Mouse (Mus musculus) midbrain, embryonic 16.5 days (tissue): ENCODE results near the gene Pdx1. TPM values are rescaled to one million over a fixed set of nuclear protein-coding genes. Genes with fewer than 3 reads are reported as not detected.

Source experiments
- ATAC-seq: fragments of 200-750 bp; cut with Nextera tagmentation; 2 replicates; pipeline ENCODE4 v1.8.0; 2017; ENCODE audit warnings: moderate TSS enrichment
- H3K27ac ChIP-seq: fragments of 300-500 bp; sonication (generic); 2 replicates; pipeline ENCODE4 v1.5.1; 2014; ENCODE audit warnings: mild to moderate bottlenecking, low read length, mixed read lengths
- H3K27me3 ChIP-seq: fragments of 300-500 bp; sonication (generic); 2 replicates; pipeline ENCODE4 v1.6.1; 2014; ENCODE audit warnings: low read depth, low read length, mixed read lengths; ENCODE audit not compliant: control insufficient read depth, insufficient read depth
- H3K36me3 ChIP-seq: fragments of 300-500 bp; sonication (generic); 2 replicates; pipeline ENCODE4 v1.6.1; 2014; ENCODE audit warnings: mild to moderate bottlenecking, low read length, moderate library complexity, mixed read lengths; ENCODE audit not compliant: control insufficient read depth, insufficient read depth
- H3K4me1 ChIP-seq: fragments of 300-500 bp; sonication (generic); 2 replicates; pipeline ENCODE4 v1.6.1; 2014; ENCODE audit warnings: mild to moderate bottlenecking, low read length, mixed read lengths; ENCODE audit not compliant: control insufficient read depth, insufficient read depth
- H3K4me2 ChIP-seq: fragments of 300-500 bp; sonication (generic); 2 replicates; pipeline ENCODE4 v1.6.1; 2014; ENCODE audit warnings: mild to moderate bottlenecking, low read length, mixed read lengths
- H3K4me3 ChIP-seq: fragments of 300-500 bp; sonication (generic); 2 replicates; pipeline ENCODE4 v1.5.1; 2014; ENCODE audit warnings: low read depth, mild to moderate bottlenecking, low read length, moderate library complexity, mixed read lengths
- H3K9ac ChIP-seq: fragments of 300-500 bp; sonication (generic); 2 replicates; pipeline ENCODE4 v1.6.1; 2014; ENCODE audit warnings: low read depth, low read length, mixed read lengths
- H3K9me3 ChIP-seq: fragments of 300-500 bp; sonication (generic); replicated peaks from 2 replicates; pipeline ENCODE4 v1.6.1; 2014; ENCODE audit warnings: mild to moderate bottlenecking, low read length, mixed read lengths; ENCODE audit not compliant: control insufficient read depth, poor library complexity, severe bottlenecking
- WGBS: fragments of 180-500 bp; shearing (Covaris S2); extraction: QIAGEN DNeasy Blood & Tissue Kit; methylation state at CpG from one replicate; pipeline ENCODE4 v1.1.7; 2014; 5-methylcytosine and 5-hydroxymethylcytosine counted together
- polyA plus RNA-seq: library from polyadenylated mRNA; unstranded; fragments of >200 nt; fragmentation: Nextera tagmentation; extraction: Ambion mirVana; gene quantifications from 2 replicates; pipeline ENCODE4 v1.2.1, GENCODE M21; 2015

Gene Pdx1
- polyA plus RNA-seq, 1 experiment from 2014 or later = not detected

DNA sequence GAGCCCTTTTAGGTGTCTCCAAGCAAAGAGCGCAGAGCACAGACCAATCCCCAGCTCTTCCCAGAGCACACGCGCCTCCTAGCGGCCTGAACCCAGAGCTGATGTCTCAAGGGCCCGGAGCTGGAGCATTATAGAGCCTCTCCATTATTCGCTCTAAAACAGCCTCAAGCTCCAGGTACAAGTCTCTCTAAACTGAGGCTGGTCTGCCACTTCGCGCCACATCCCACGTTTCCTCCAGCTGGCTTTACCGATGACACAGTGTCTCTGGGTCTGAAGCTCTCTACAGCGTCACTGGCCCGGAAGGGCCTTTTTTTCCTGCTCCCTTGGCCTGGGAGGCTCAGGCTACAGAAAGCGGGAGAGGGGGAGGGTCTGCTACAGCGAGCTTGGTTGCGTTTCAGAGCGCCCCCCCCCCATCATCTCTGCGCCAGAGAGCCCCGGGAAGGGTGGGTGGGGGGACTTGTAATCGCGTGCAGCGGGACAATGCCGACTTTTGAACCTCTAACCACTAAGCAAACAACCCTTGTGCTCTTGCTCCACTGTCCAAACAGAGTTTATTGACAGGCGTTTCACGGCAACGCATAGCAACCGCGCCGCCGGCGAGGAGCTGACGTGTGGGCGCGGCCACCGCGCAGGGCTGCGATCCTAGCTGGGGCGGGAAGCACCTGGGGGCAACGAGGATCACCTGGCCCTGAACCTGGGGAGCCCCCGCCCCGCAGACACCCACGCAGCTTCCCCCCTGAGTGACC lies 29.7 kb downstream of the Pdx1 start:
- Histone ChIP-seq H3K9ac (no peak overlapping the region), H3K4me2 (peak overlapping the region; percentile 34), H3K27ac (no peak overlapping the region), H3K4me3 (peak overlapping the region; percentile 6; the same call in 1 of the 2 replicates), H3K4me1 (peaks cover 4% of the 10 kb centered on the region; the same call in 1 of the 2 replicates), H3K36me3 (no peaks in the 10 kb centered on the region), H3K27me3 (peaks cover 85% of the 10 kb centered on the region), H3K9me3 (no peaks in the 10 kb centered on the region)
- ATAC-seq = no peak
- WGBS = under 1% methylated on average over 41 of the region's 41 CpGs

GRCm38 (mm10) chr5:147300001-147300363 lies 30.2 kb downstream of the Pdx1 start:
- no peak overlapping the region for H3K9ac ChIP-seq
- H3K27ac ChIP-seq = no peak overlapping the region
- H3K4me3 ChIP-seq = no peak overlapping the region
- no peaks in the 10 kb centered on the region for H3K36me3 ChIP-seq
- no peaks in the 10 kb centered on the region for H3K9me3 ChIP-seq
- WGBS = 2% methylated on average over 4 of the region's 4 CpGs
- peaks cover 85% of the 10 kb centered on the region for H3K27me3 ChIP-seq
- ATAC-seq = no peak
- H3K4me1 ChIP-seq = peaks cover 6% of the 10 kb centered on the region; the same call in 1 of the 2 replicates
- no peak overlapping the region; the same call in 1 of the 2 replicates for H3K4me2 ChIP-seq

- H3K27me3 ChIP-seq = peaks cover 87% of the 10 kb centered on the region
- ATAC-seq = no peak
- H3K4me3 ChIP-seq = no peak overlapping the region
- no peaks in the 10 kb centered on the region for H3K36me3 ChIP-seq
- WGBS = under 1% methylated on average over 21 of the region's 21 CpGs
- no peaks in the 10 kb centered on the region for H3K9me3 ChIP-seq
- peaks cover 6% of the 10 kb centered on the region; the same call in 1 of the 2 replicates for H3K4me1 ChIP-seq
- H3K9ac ChIP-seq = no peak overlapping the region
- no peak overlapping the region for H3K4me2 ChIP-seq
- no peak overlapping the region for H3K27ac ChIP-seq
Observed at GRCm38 (mm10) chr5:147300917-147301780, 31.4 kb downstream of the Pdx1 start.

- ATAC-seq = no peak
- Histone ChIP-seq H3K4me1 (peaks cover 8% of the 10 kb centered on the region; the same call in 1 of the 2 replicates), H3K4me2 (no peak overlapping the region), H3K36me3 (no peaks in the 10 kb centered on the region), H3K9ac (no peak overlapping the region), H3K27ac (no peak overlapping the region), H3K4me3 (no peak overlapping the region), H3K9me3 (no peaks in the 10 kb centered on the region), H3K27me3 (peaks cover 89% of the 10 kb centered on the region)
- WGBS = 1% methylated on average over 10 of the region's 10 CpGs
Observed at GRCm38 (mm10) chr5:147301781-147302070, 32.0 kb downstream of the Pdx1 start.

DNA sequence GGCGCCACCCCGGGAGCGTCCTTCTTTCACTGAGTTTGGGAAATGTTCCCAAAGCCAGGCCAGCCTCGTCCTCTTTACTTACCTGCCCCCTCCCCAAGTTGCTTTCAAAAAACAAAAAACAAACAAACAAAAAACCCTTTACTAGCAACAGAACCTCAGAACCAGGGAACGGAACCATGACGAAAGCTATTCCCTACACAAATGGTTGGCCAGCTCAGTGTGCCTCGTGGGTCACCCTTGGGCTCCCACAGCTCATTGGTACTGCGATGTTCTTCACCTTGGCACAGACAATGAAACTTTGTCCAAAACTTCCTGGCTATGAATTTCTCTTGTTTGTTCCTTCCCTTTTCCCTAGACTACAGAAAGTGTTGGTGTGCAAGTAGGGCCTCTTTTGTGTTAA lies 32.4 kb downstream of the Pdx1 start:
- no peak overlapping the region for H3K4me2 ChIP-seq
- 4% methylated on average over 8 of the region's 8 CpGs for WGBS
- no peak overlapping the region for H3K4me3 ChIP-seq
- no peak for ATAC-seq
- peaks cover 89% of the 10 kb centered on the region for H3K27me3 ChIP-seq
- H3K27ac ChIP-seq = no peak overlapping the region
- H3K4me1 ChIP-seq = peaks cover 10% of the 10 kb centered on the region; the same call in 1 of the 2 replicates
- H3K36me3 ChIP-seq = no peaks in the 10 kb centered on the region
- no peak overlapping the region for H3K9ac ChIP-seq
- no peaks in the 10 kb centered on the region for H3K9me3 ChIP-seq

DNA sequence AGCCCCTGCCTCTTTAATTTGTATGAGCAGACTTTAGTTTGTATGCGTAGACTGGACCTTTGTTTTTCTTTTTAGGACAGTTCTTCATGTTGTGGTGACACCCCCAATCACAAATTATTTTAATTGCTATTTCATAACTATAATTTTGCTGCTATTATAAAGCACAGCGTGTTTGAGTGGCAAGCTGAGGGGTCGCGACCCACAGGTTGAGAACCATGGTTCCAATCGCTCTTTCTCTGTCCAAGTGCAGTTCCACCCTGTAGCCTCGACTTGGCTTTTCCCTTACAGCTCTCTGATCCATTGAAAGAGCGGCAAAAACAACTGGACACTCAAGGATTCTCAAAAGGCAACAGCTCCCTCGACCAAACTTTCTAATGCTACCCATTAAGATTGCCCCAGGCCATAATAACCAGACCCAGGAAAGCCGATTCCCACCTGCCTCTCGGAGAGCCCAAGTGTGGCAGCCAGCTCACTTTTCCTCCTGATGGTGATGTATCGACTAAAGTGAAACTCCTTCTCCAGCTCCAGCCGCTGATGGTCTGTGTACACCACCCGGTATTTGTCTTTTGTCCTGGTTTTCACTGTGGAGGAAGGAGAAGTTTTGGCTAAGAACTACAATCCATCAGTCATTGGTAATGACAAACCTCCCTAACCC lies 33.1 kb downstream of the Pdx1 start:
- H3K9ac ChIP-seq = no peak overlapping the region
- H3K36me3 ChIP-seq = no peaks in the 10 kb centered on the region
- no peaks in the 10 kb centered on the region for H3K9me3 ChIP-seq
- peaks cover 10% of the 10 kb centered on the region; the same call in 1 of the 2 replicates for H3K4me1 ChIP-seq
- 3% methylated on average over 13 of the region's 13 CpGs for WGBS
- H3K4me2 ChIP-seq = no peak overlapping the region
- ATAC-seq = no peak
- H3K4me3 ChIP-seq = no peak overlapping the region
- peaks cover 89% of the 10 kb centered on the region for H3K27me3 ChIP-seq
- H3K27ac ChIP-seq = no peak overlapping the region

DNA sequence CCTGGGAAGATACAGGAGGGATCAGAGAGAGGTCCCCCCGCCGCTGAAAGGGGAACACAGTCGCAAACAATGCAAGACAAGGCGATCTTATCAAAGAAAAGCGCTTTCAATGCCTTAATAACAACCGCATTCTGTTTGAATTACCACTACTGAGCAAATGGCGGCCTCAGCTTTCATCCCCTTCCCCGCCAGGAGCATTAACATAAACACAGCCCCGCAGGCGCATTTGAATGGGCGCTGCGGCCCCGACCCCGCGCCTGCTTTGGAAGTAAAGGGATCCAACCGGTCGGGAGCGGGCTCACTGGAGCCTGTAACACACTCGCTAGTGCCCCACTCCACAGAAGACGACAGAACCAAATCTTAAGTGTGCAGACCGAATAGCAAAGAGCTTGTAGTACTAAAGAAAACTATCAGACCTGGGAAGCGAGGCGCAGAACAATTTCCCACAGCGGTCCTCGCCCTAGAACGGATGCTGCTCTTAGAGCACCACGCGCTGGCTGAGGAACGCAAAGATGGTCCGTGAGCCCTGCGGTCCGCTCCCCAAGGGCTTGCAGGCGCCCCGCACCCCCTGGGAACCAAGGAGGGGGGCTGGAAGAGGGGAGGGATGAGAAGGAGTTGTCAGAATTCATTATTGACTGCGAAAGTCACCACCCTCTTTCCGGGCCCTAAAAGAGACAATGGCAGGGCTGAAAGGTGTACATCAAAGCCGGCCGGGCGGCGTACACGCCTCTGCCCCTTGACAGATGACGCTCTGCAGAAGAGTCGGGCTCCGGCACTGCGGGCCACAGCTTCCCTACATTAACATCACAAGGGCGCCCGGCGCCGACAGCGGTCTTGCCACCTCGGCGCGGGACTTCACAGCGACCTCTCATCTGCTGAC lies 34.8 kb downstream of the Pdx1 start:
- H3K9me3 ChIP-seq = no peaks in the 10 kb centered on the region
- no peaks in the 10 kb centered on the region for H3K36me3 ChIP-seq
- ATAC-seq = no peak
- no peak overlapping the region for H3K4me3 ChIP-seq
- H3K9ac ChIP-seq = no peak overlapping the region
- under 1% methylated on average over 54 of the region's 54 CpGs for WGBS
- H3K27ac ChIP-seq = no peak overlapping the region
- H3K4me1 ChIP-seq = peaks cover 7% of the 10 kb centered on the region; the same call in 1 of the 2 replicates
- no peak overlapping the region for H3K4me2 ChIP-seq
- H3K27me3 ChIP-seq = peaks cover 89% of the 10 kb centered on the region

DNA sequence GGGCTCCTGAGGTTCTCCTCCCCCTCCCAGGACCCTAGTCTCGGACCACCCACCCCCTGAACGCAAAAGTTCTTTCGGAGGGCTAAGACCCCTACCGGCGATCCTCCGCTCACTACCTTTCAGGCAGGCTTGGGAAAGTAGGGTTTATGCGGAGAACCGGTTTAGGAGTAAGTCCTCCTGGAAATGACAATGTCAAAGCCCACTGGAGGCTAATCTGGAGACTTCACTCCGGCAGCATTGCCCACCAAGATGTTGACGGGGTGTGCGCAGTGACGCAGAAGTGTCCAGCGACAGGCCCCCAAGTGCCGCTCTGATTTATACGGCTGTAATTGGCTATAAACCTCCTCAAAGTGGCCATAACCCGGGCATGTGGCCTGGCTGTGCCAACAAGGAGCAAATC lies 35.4 kb downstream of the Pdx1 start:
- H3K27me3 ChIP-seq = peaks cover 89% of the 10 kb centered on the region
- H3K4me2 ChIP-seq = no peak overlapping the region
- no peak for ATAC-seq
- H3K27ac ChIP-seq = no peak overlapping the region
- H3K4me3 ChIP-seq = no peak overlapping the region
- peaks cover 7% of the 10 kb centered on the region; the same call in 1 of the 2 replicates for H3K4me1 ChIP-seq
- no peaks in the 10 kb centered on the region for H3K36me3 ChIP-seq
- H3K9me3 ChIP-seq = no peaks in the 10 kb centered on the region
- H3K9ac ChIP-seq = no peak overlapping the region
- under 1% methylated on average over 16 of the region's 16 CpGs for WGBS
